Mouse (Mus musculus) heart, embryonic 10.5 days (tissue): Measurements from ENCODE around the gene Bbs4. TPM values are rescaled to one million over a fixed set of nuclear protein-coding genes. Genes with fewer than 3 reads are reported as not detected.

ENCODE experiments used
- polyA plus RNA-seq: library from polyadenylated mRNA; unstranded; fragments of >200 nt; fragmentation: Nextera tagmentation; extraction: Ambion mirVana; gene quantifications from 2 replicates; pipeline ENCODE4 v1.2.1, GENCODE M21; 2016

Gene Bbs4
- polyA plus RNA-seq, 1 experiment from 2014 or later, result 8.6 TPM

Other genes starting within 250 kb of the Bbs4 start
- 31.7 and 38.4 TPM in 2 replicates for gene Adpgk, start 62.0 kb downstream of the Bbs4 start, polyA plus RNA-seq
- gene Arih1, start 133.1 kb upstream of the Bbs4 start, polyA plus RNA-seq, result 16.4 and 22.2 TPM in 2 replicates
- 63.6 and 67.8 TPM in 2 replicates for gene Hexa, start 186.0 kb upstream of the Bbs4 start, polyA plus RNA-seq
- gene Tmem202, start 186.3 kb upstream of the Bbs4 start, polyA plus RNA-seq, result 0.11 and 0.26 TPM in 2 replicates
- gene Celf6, start 224.4 kb upstream of the Bbs4 start, polyA plus RNA-seq, result 0.06 TPM in 1 of 2 replicates, not detected in the other